Mouse (Mus musculus): ENCODE measurements at regions not wholly inside any gene's neighbourhood (a gene's known extent, or its start where the extent isn't known, plus 50 kb on each side); places are given as distances from the start of the nearest gene placed in this dataset.

- H3K9me3 ChIP-seq (replicated peaks): no peaks in the 10 kb centered on the region
- H3K4me3 ChIP-seq: no peak overlapping the region
- H3K9ac ChIP-seq: no peak overlapping the region
- H3K27me3 ChIP-seq: no peaks in the 10 kb centered on the region
- no peaks in the 10 kb centered on the region for H3K36me3 ChIP-seq
- WGBS: 14% methylated on average over 4 of the region's 4 CpGs
- no peak overlapping the region for H3K27ac ChIP-seq
- no peak overlapping the region for H3K4me2 ChIP-seq
- ATAC-seq (replicated peaks; ENCODE audit: insufficient number of reproducible peaks, insufficient read depth, low FRiP score, low read depth): no peak
- peaks cover 5% of the 10 kb centered on the region; the same call in 1 of the 2 replicates for H3K4me1 ChIP-seq (replicated peaks)
Measured at GRCm38 (mm10) chr1:83631798-83632197, 223.8 kb upstream of the Sphkap start.

- Histone ChIP-seq H3K9me3 (replicated peaks) (no peaks in the 10 kb centered on the region), H3K36me3 (no peaks in the 10 kb centered on the region), H3K4me1 (replicated peaks) (peaks cover 5% of the 10 kb centered on the region; the same call in 1 of the 2 replicates), H3K4me3 (no peak overlapping the region), H3K9ac (no peak overlapping the region), H3K27me3 (no peaks in the 10 kb centered on the region), H3K27ac (no peak overlapping the region), H3K4me2 (no peak overlapping the region)
- no peak for ATAC-seq (replicated peaks; ENCODE audit: insufficient number of reproducible peaks, insufficient read depth, low FRiP score, low read depth)
- 66% methylated on average over 7 of the region's 7 CpGs for WGBS
Measured at GRCm38 (mm10) chr1:83631394-83631793, 223.4 kb upstream of the Sphkap start.

- 83% methylated on average over 1 of the region's 1 CpGs for WGBS
- H3K36me3 ChIP-seq: no peaks in the 10 kb centered on the region
- H3K27me3 ChIP-seq: no peaks in the 10 kb centered on the region
- H3K4me1 ChIP-seq (replicated peaks): no peaks in the 10 kb centered on the region
- ATAC-seq (replicated peaks; ENCODE audit: insufficient number of reproducible peaks, insufficient read depth, low FRiP score, low read depth): no peak
- H3K4me3 ChIP-seq: no peak overlapping the region
- H3K4me2 ChIP-seq: no peak overlapping the region
- H3K27ac ChIP-seq: no peak overlapping the region
- no peaks in the 10 kb centered on the region for H3K9me3 ChIP-seq (replicated peaks)
- H3K9ac ChIP-seq: no peak overlapping the region
Measured at GRCm38 (mm10) chr1:83587258-83587657, 179.3 kb upstream of the Sphkap start.

GRCm38 (mm10) chr1:83583041-83583440, 175.0 kb upstream of the Sphkap start:
- no peak for ATAC-seq (replicated peaks; ENCODE audit: insufficient number of reproducible peaks, insufficient read depth, low FRiP score, low read depth)
- no peak overlapping the region for H3K4me3 ChIP-seq
- no peaks in the 10 kb centered on the region for H3K9me3 ChIP-seq (replicated peaks)
- H3K36me3 ChIP-seq: no peaks in the 10 kb centered on the region
- no peak overlapping the region for H3K9ac ChIP-seq
- no peaks in the 10 kb centered on the region for H3K4me1 ChIP-seq (replicated peaks)
- WGBS: 80% methylated on average over 4 of the region's 4 CpGs
- H3K27ac ChIP-seq: no peak overlapping the region
- H3K27me3 ChIP-seq: no peaks in the 10 kb centered on the region
- no peak overlapping the region for H3K4me2 ChIP-seq

- Histone ChIP-seq H3K4me3 (no peak overlapping the region), H3K9ac (no peak overlapping the region), H3K9me3 (replicated peaks) (no peaks in the 10 kb centered on the region), H3K4me2 (no peak overlapping the region), H3K4me1 (replicated peaks) (no peaks in the 10 kb centered on the region), H3K27ac (no peak overlapping the region), H3K27me3 (no peaks in the 10 kb centered on the region), H3K36me3 (no peaks in the 10 kb centered on the region)
- WGBS: 81% methylated on average over 5 of the region's 5 CpGs
- ATAC-seq (replicated peaks; ENCODE audit: insufficient number of reproducible peaks, insufficient read depth, low FRiP score, low read depth): no peak
Measured at GRCm38 (mm10) chr1:83569991-83570390, 162.0 kb upstream of the Sphkap start.

GRCm38 (mm10) chr1:83568746-83569145, 160.7 kb upstream of the Sphkap start:
- H3K27ac ChIP-seq: no peak overlapping the region
- WGBS: 88% methylated on average over 1 of the region's 1 CpGs
- ATAC-seq (replicated peaks; ENCODE audit: insufficient number of reproducible peaks, insufficient read depth, low FRiP score, low read depth): no peak
- H3K9me3 ChIP-seq (replicated peaks): no peaks in the 10 kb centered on the region
- no peaks in the 10 kb centered on the region for H3K36me3 ChIP-seq
- H3K4me2 ChIP-seq: no peak overlapping the region
- no peak overlapping the region for H3K4me3 ChIP-seq
- no peak overlapping the region for H3K9ac ChIP-seq
- no peaks in the 10 kb centered on the region for H3K4me1 ChIP-seq (replicated peaks)
- H3K27me3 ChIP-seq: no peaks in the 10 kb centered on the region

- Histone ChIP-seq H3K9ac (no peak overlapping the region), H3K9me3 (replicated peaks) (no peaks in the 10 kb centered on the region), H3K4me2 (no peak overlapping the region), H3K4me3 (no peak overlapping the region), H3K27me3 (no peaks in the 10 kb centered on the region), H3K36me3 (no peaks in the 10 kb centered on the region), H3K27ac (no peak overlapping the region), H3K4me1 (replicated peaks) (no peaks in the 10 kb centered on the region)
- no peak for ATAC-seq (replicated peaks; ENCODE audit: insufficient number of reproducible peaks, insufficient read depth, low FRiP score, low read depth)
Measured at GRCm38 (mm10) chr1:83551617-83552016, 143.6 kb upstream of the Sphkap start.

GRCm38 (mm10) chr1:83535461-83535860, 127.5 kb upstream of the Sphkap start:
- H3K27me3 ChIP-seq: no peaks in the 10 kb centered on the region
- no peak overlapping the region for H3K9ac ChIP-seq
- no peak overlapping the region for H3K4me3 ChIP-seq
- ATAC-seq (replicated peaks; ENCODE audit: insufficient number of reproducible peaks, insufficient read depth, low FRiP score, low read depth): no peak
- H3K4me1 ChIP-seq (replicated peaks): no peaks in the 10 kb centered on the region
- H3K9me3 ChIP-seq (replicated peaks): no peaks in the 10 kb centered on the region
- H3K4me2 ChIP-seq: no peak overlapping the region
- no peaks in the 10 kb centered on the region for H3K36me3 ChIP-seq
- no peak overlapping the region for H3K27ac ChIP-seq

- no peaks in the 10 kb centered on the region for H3K36me3 ChIP-seq
- no peaks in the 10 kb centered on the region for H3K27me3 ChIP-seq
- no peaks in the 10 kb centered on the region for H3K9me3 ChIP-seq (replicated peaks)
- H3K9ac ChIP-seq: no peak overlapping the region
- 50% methylated on average over 1 of the region's 1 CpGs for WGBS
- no peak overlapping the region for H3K4me2 ChIP-seq
- no peak overlapping the region for H3K4me3 ChIP-seq
- no peak overlapping the region for H3K27ac ChIP-seq
- ATAC-seq (replicated peaks; ENCODE audit: insufficient number of reproducible peaks, insufficient read depth, low FRiP score, low read depth): no peak
- no peaks in the 10 kb centered on the region for H3K4me1 ChIP-seq (replicated peaks)
Measured at GRCm38 (mm10) chr1:83527803-83528202, 119.8 kb upstream of the Sphkap start.

- ATAC-seq (replicated peaks; ENCODE audit: insufficient number of reproducible peaks, insufficient read depth, low FRiP score, low read depth): no peak
- WGBS: 73% methylated on average over 5 of the region's 5 CpGs
Measured at GRCm38 (mm10) chr1:83509356-83509755, 101.4 kb upstream of the Sphkap start.

GRCm38 (mm10) chr1:83505386-83505785, 97.4 kb upstream of the Sphkap start:
- no peak; the same call in 1 of the 2 replicates for ATAC-seq (replicated peaks; ENCODE audit: insufficient number of reproducible peaks, insufficient read depth, low FRiP score, low read depth)
- 30% methylated on average over 2 of the region's 2 CpGs for WGBS
- H3K9me3 ChIP-seq (replicated peaks): no peaks in the 10 kb centered on the region
- no peaks in the 10 kb centered on the region for H3K4me1 ChIP-seq (replicated peaks)
- H3K27ac ChIP-seq: no peak overlapping the region
- H3K27me3 ChIP-seq: no peaks in the 10 kb centered on the region
- no peak overlapping the region for H3K4me2 ChIP-seq
- H3K4me3 ChIP-seq: no peak overlapping the region
- no peaks in the 10 kb centered on the region for H3K36me3 ChIP-seq
- H3K9ac ChIP-seq: no peak overlapping the region

More at GRCm38 (mm10) chr1:83509356-83509755, 101.4 kb upstream of the Sphkap start:
- Histone ChIP-seq H3K27ac (no peak overlapping the region), H3K9ac (no peak overlapping the region), H3K36me3 (no peaks in the 10 kb centered on the region), H3K4me3 (no peak overlapping the region), H3K4me2 (no peak overlapping the region), H3K9me3 (replicated peaks) (no peaks in the 10 kb centered on the region), H3K4me1 (replicated peaks) (no peaks in the 10 kb centered on the region), H3K27me3 (no peaks in the 10 kb centered on the region)

- 39% methylated on average over 2 of the region's 2 CpGs for whole genome bisulfite sequencing
Measured at GRCm38 (mm10) chr1:83496888-83497287, 88.9 kb upstream of the Sphkap start.

More at GRCm38 (mm10) chr1:83496888-83497287, 88.9 kb upstream of the Sphkap start:
- no peak overlapping the region for H3K9ac ChIP-seq
- no peaks in the 10 kb centered on the region for H3K36me3 ChIP-seq
- no peaks in the 10 kb centered on the region for H3K27me3 ChIP-seq
- H3K4me2 ChIP-seq: no peak overlapping the region
- no peak overlapping the region for H3K4me3 ChIP-seq
- no peak overlapping the region for H3K27ac ChIP-seq
- no peaks in the 10 kb centered on the region for H3K9me3 ChIP-seq (replicated peaks)
- no peaks in the 10 kb centered on the region for H3K4me1 ChIP-seq (replicated peaks)
- ATAC-seq (replicated peaks; ENCODE audit: insufficient number of reproducible peaks, insufficient read depth, low FRiP score, low read depth): peak; percentile 58; the same call in 1 of the 2 replicates

Data from heart, embryonic 15.5 days (tissue).